Mouse (Mus musculus): Measurements from ENCODE around the gene Cks1brt. TPM values are rescaled to one million over a fixed set of nuclear protein-coding genes. Genes with fewer than 3 reads are reported as not detected.
"Not testable (repeated sequence)": the region's sequence is repeated elsewhere in the genome, so short reads cannot be mapped to it uniquely, and the experiment has no call there.

Cks1brt gene
- not detected in 2 replicates for polyA plus RNA-seq (2012; ENCODE audit: insufficient read depth, low replicate concordance)

- Histone ChIP-seq H3K4me3 (replicated peaks) (no peak within 1 kb of the TSS), H3K4me1 (no peaks in the 10 kb centered on the region), H3K27me3 (replicated peaks) (peaks cover 7% of the 10 kb centered on the region), H3K9me3 (peaks cover 68% of the 10 kb centered on the region), H3K36me3 (replicated peaks; ENCODE audit: low read length) (no peaks in the 10 kb centered on the region)
- TF ChIP-seq GATA1 (IDR thresholded peaks at IDR 0.05; ENCODE audit: borderline replicate concordance, low read length) (no peak), FLI1 (IDR thresholded peaks at IDR 0.05; ENCODE audit: low read length) (no peak)
These were observed at the start of gene Cks1brt for GRCm38 (mm10) chr8:85151624-85152023. TSS of gene Cks1brt (plus strand) at chr8:85151924.

- no peaks in the 10 kb centered on the region for H3K36me3 ChIP-seq (replicated peaks; ENCODE audit: low read length)
- no peak overlapping the region for H3K4me3 ChIP-seq (replicated peaks)
- H3K27me3 ChIP-seq (replicated peaks) = peaks cover 10% of the 10 kb centered on the region
- H3K4me1 ChIP-seq = no peaks in the 10 kb centered on the region
- peaks cover 17% of the 10 kb centered on the region for H3K9me3 ChIP-seq
- no peak for TF ChIP-seq FLI1 (IDR thresholded peaks at IDR 0.05; ENCODE audit: low read length)
- TF ChIP-seq GATA1 (IDR thresholded peaks at IDR 0.05; ENCODE audit: borderline replicate concordance, low read length) = no peak
These were observed 38.5 kb upstream of the Cks1brt start for GRCm38 (mm10) chr8:85113241-85113640.

GRCm38 (mm10) chr8:85115501-85115900 lies 36.2 kb upstream of the Cks1brt start:
- H3K27me3 ChIP-seq (replicated peaks) = peaks cover 16% of the 10 kb centered on the region
- TF ChIP-seq GATA1 (IDR thresholded peaks at IDR 0.05; ENCODE audit: borderline replicate concordance, low read length) (no peak), FLI1 (IDR thresholded peaks at IDR 0.05; ENCODE audit: low read length) (no peak)
- peaks cover 5% of the 10 kb centered on the region for H3K4me1 ChIP-seq
- H3K4me3 ChIP-seq (replicated peaks) = no peak overlapping the region
- H3K9me3 ChIP-seq = peaks cover 6% of the 10 kb centered on the region
- no peaks in the 10 kb centered on the region for H3K36me3 ChIP-seq (replicated peaks; ENCODE audit: low read length)

DNA sequence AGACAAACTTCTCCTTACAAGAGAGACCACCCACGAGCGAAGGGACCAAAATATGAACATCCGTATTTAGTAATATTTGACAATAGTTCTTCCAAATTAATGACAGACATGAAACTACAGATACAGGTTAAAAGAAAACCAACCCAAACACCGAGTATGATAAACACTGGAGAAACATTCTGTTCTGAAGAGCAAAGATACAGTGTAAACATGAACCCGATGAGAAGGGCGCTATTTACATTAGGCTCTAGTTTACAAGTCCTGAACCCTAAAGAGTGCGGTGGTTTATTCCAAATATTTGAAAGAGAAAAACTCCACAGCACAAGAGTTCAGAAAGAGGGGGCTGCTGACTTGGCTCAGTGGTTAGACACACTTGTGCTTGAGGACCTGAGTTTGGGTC lies 34.7 kb upstream of the Cks1brt start:
- no peaks in the 10 kb centered on the region for H3K36me3 ChIP-seq (replicated peaks; ENCODE audit: low read length)
- peaks cover 5% of the 10 kb centered on the region for H3K4me1 ChIP-seq
- no peak overlapping the region for H3K4me3 ChIP-seq (replicated peaks)

DNA sequence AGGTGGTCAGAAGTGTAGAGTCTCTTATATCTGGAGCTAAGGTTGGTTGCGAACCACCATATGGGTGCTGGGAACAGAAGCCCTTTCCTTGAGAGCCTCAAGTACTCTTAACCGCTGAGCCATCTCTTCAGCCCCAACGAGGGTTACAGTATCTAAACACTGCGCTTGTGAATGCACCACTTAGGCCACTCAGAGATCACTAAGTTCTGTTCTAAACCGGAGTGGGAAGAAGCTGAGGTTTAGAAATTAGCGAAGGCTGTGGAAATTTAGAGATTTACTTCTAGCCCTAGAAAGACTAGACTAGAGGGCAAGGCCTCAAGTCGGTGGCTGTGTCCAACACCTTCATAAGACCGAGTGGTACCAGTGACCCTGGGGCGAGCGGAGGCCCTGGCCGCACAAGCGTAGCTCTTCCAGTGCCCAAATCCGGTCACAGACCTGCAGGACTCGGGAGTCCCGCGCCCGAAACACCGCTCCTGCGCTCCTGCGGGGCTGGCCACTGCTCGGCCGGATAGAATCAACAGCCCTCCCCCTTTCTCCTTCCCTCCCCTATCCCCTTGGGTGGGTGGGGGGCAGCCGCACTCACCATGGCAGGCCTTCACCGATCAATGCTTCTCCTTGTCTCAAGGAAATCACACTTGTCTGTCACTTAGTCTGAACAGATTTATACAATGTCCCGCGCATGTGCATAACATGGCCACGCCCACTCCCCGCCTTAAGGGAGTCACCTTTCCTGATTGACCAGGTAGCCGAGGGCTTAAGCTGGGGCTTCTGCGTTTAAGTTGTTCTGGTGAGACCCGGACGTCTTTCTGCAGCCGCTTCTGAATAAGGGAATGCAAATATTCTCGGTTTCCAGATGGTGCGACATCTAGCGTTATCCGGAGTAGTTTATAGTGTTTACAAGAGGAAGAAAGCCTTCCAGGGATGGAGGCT lies 32.4 kb upstream of the Cks1brt start:
- Histone ChIP-seq H3K27me3 (replicated peaks) (peaks cover 25% of the 10 kb centered on the region), H3K4me3 (replicated peaks) (peak overlapping the region; percentile 81), H3K36me3 (replicated peaks; ENCODE audit: low read length) (no peaks in the 10 kb centered on the region), H3K9me3 (no peaks in the 10 kb centered on the region; the same call in 1 of the 2 replicates), H3K4me1 (peaks cover 5% of the 10 kb centered on the region)
- TF ChIP-seq GATA1 (IDR thresholded peaks at IDR 0.05; ENCODE audit: borderline replicate concordance, low read length) (no peak), FLI1 (IDR thresholded peaks at IDR 0.05; ENCODE audit: low read length) (no peak)

More for the DNA sequence above, 34.7 kb upstream of the Cks1brt start:
- peaks cover 17% of the 10 kb centered on the region for H3K27me3 ChIP-seq (replicated peaks)
- TF ChIP-seq FLI1 (IDR thresholded peaks at IDR 0.05; ENCODE audit: low read length) (no peak), GATA1 (IDR thresholded peaks at IDR 0.05; ENCODE audit: borderline replicate concordance, low read length) (no peak)
- H3K9me3 ChIP-seq = peaks cover 4% of the 10 kb centered on the region; the same call in 1 of the 2 replicates

GRCm38 (mm10) chr8:85120251-85120650 lies 31.5 kb upstream of the Cks1brt start:
- not testable (repeated sequence) for H3K4me3 ChIP-seq (replicated peaks); H3K36me3 ChIP-seq (replicated peaks; ENCODE audit: low read length); H3K9me3 ChIP-seq; H3K4me1 ChIP-seq
- H3K27me3 ChIP-seq (replicated peaks) = peaks cover 26% of the 10 kb centered on the region

DNA sequence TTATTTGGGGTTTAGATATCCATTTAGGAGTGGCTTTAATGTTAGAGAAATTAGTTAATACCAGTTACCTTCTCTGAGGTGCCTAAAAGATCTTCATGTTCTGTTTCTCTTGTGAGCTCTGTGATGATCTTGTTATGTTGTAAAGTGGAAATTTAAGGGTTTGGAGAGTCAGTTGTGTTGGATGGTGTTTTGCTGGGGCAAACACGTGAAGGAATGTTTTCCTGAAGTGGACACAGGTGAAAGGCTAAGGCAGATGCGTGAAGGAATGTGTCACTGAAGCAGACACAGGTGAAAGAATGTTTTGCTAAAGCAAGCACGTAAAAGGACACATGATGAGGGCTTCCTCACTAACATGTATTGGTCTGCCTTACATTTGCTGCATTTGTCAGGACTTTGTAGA lies 28.7 kb upstream of the Cks1brt start, which contains the start of gene Zfp791:
TSS of gene Zfp791 (minus strand) at position 101 of the 400 bp plus-strand sequence.
- peaks cover 5% of the 10 kb centered on the region for H3K4me1 ChIP-seq
- TF ChIP-seq GATA1 (IDR thresholded peaks at IDR 0.05; ENCODE audit: borderline replicate concordance, low read length) (no peak), FLI1 (IDR thresholded peaks at IDR 0.05; ENCODE audit: low read length) (no peak)

DNA sequence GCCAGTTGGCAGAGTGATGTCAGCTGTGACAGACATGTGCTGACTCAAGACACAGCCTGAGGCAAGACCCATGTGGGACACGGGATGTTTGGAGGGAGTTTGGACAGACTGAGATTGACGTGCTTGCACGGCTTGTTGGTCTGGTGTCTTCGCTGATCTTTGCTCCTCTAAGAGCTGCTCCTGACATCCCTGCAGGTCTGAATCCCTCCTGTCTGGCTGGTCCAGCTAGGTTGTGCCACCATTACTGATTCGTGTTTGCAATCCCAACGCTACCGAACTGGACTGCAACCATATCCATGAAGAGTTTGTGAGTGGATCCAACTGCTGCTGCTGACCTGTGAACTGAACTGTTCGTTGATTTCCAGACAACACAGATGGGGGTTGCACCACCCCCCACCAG lies 28.0 kb upstream of the Cks1brt start:
- no peaks in the 10 kb centered on the region for H3K36me3 ChIP-seq (replicated peaks; ENCODE audit: low read length)
- no peaks in the 10 kb centered on the region; the same call in 1 of the 2 replicates for H3K9me3 ChIP-seq
- peaks cover 20% of the 10 kb centered on the region for H3K27me3 ChIP-seq (replicated peaks)
- no peak overlapping the region for H3K4me3 ChIP-seq (replicated peaks)
- H3K4me1 ChIP-seq = peaks cover 5% of the 10 kb centered on the region
- TF ChIP-seq FLI1 (IDR thresholded peaks at IDR 0.05; ENCODE audit: low read length) (no peak), GATA1 (IDR thresholded peaks at IDR 0.05; ENCODE audit: borderline replicate concordance, low read length) (no peak)

More for the DNA sequence above, 28.7 kb upstream of the Cks1brt start, which contains the start of gene Zfp791:
- Histone ChIP-seq H3K4me3 (replicated peaks) (no peak within 1 kb of the TSS), H3K27me3 (replicated peaks) (peaks cover 23% of the 10 kb centered on the region), H3K36me3 (replicated peaks; ENCODE audit: low read length) (no peaks in the 10 kb centered on the region), H3K9me3 (no peaks in the 10 kb centered on the region; the same call in 1 of the 2 replicates)

DNA sequence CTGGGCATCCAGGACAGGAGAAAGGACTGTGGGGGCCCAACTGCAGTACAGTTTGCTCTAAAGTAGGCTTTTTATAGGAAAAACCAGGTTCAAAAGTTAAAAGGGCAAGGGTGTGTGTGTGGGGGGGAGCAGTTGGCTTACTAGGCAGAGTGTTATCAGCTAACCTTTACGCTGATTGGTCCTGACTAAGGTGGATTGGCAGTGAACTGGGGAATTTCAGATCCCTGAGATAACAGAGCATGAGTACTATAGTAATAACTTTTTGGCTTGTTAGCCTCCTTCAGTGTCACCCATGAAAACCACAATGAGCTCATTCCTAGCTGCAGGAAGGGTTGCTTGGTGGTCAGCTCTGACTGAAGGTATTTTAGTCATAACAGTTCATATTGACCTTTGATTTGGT lies 19.4 kb upstream of the Cks1brt start:
- no peaks in the 10 kb centered on the region for H3K36me3 ChIP-seq (replicated peaks; ENCODE audit: low read length)
- H3K4me3 ChIP-seq (replicated peaks) = no peak overlapping the region
- no peaks in the 10 kb centered on the region for H3K27me3 ChIP-seq (replicated peaks)
- no peaks in the 10 kb centered on the region; the same call in 1 of the 2 replicates for H3K9me3 ChIP-seq
- TF ChIP-seq FLI1 (IDR thresholded peaks at IDR 0.05; ENCODE audit: low read length) = no peak
- TF ChIP-seq GATA1 (IDR thresholded peaks at IDR 0.05; ENCODE audit: borderline replicate concordance, low read length) = no peak
- H3K4me1 ChIP-seq = peaks cover 5% of the 10 kb centered on the region; the same call in 1 of the 2 replicates

- not testable (repeated sequence) for H3K4me3 ChIP-seq (replicated peaks); H3K36me3 ChIP-seq (replicated peaks; ENCODE audit: low read length); H3K27me3 ChIP-seq (replicated peaks); H3K9me3 ChIP-seq; H3K4me1 ChIP-seq
These were observed 16.0 kb upstream of the Cks1brt start for GRCm38 (mm10) chr8:85135690-85136089.

Data from megakaryocyte, embryonic 14.5 days (primary cell).